Mouse (Mus musculus) limb, embryonic 12.5 days (tissue): ENCODE measurements at regions not wholly inside any gene's neighbourhood (a gene's known extent, or its start where the extent isn't known, plus 50 kb on each side); places are given as distances from the start of the nearest gene placed in this dataset.
A peak's percentile ranks its signal among the peaks of the same experiment; 100 is the strongest.

Experiments used
- ATAC-seq: fragments of 200-750 bp; cut with Nextera tagmentation; 2 replicates; pipeline ENCODE4 v1.8.0; 2017; ENCODE audit warnings: low read depth, moderate TSS enrichment; ENCODE audit not compliant: insufficient number of reproducible peaks, insufficient read depth, low FRiP score, low TSS enrichment
- H3K27ac ChIP-seq: fragments of 300-500 bp; sonication (generic); 2 replicates; pipeline ENCODE4 v1.5.1; 2016; ENCODE audit warnings: mild to moderate bottlenecking, moderate library complexity
- H3K27me3 ChIP-seq: fragments of 300-500 bp; sonication (generic); 2 replicates; pipeline ENCODE4 v1.6.1; 2016; ENCODE audit warnings: mild to moderate bottlenecking, moderate library complexity
- H3K36me3 ChIP-seq: fragments of 300-500 bp; sonication (generic); 2 replicates; pipeline ENCODE4 v1.6.1; 2016; ENCODE audit warnings: mild to moderate bottlenecking, moderate library complexity
- H3K4me1 ChIP-seq: fragments of 300-500 bp; sonication (generic); replicated peaks from 2 replicates; pipeline ENCODE4 v1.6.1; 2016
- H3K4me2 ChIP-seq: fragments of 300-500 bp; sonication (generic); 2 replicates; pipeline ENCODE4 v1.6.1; 2016; ENCODE audit warnings: mild to moderate bottlenecking, moderate library complexity
- H3K4me3 ChIP-seq: fragments of 300-500 bp; sonication (generic); replicated peaks from 2 replicates; pipeline ENCODE4 v1.5.1; 2016; ENCODE audit warnings: mild to moderate bottlenecking
- H3K9ac ChIP-seq: fragments of 300-500 bp; sonication (generic); replicated peaks from 2 replicates; pipeline ENCODE4 v1.6.1; 2016; ENCODE audit warnings: mild to moderate bottlenecking, moderate library complexity
- H3K9me3 ChIP-seq: fragments of 300-500 bp; sonication (generic); 2 replicates; pipeline ENCODE4 v1.6.1; 2016; ENCODE audit warnings: mild to moderate bottlenecking, moderate library complexity
- WGBS: fragments of 180-500 bp; shearing (Covaris S2); methylation state at CpG from one replicate; pipeline ENCODE4 v1.1.7; 2016; 5-methylcytosine and 5-hydroxymethylcytosine counted together

DNA sequence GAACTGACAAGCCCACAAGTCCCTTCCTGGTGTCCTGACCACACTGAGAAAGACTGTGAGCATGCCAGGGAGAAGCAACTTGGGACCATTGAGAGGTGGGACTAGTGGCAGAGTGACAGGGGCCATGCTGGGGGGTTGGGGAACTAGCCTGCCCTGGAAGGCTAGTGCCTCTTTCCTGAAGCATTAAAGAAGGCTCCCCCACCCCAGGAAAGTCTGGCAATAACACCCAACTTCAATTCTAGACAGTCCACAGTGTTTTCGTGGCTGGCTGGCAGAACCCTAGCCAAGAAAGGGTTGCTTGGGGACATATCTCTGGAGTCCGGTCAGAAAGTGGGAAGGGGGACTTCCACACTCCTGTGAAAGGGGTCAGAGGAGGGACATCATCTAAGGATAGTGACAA lies 121.2 kb downstream of the Chic2 start:
- no peak overlapping the region for H3K4me3 ChIP-seq
- WGBS, result 72% methylated on average over 2 of the region's 2 CpGs
- no peaks in the 10 kb centered on the region for H3K36me3 ChIP-seq
- H3K27me3 ChIP-seq, result no peaks in the 10 kb centered on the region
- H3K9me3 ChIP-seq, result no peaks in the 10 kb centered on the region
- no peak overlapping the region for H3K4me2 ChIP-seq
- no peaks in the 10 kb centered on the region; the same call in 1 of the 2 replicates for H3K4me1 ChIP-seq
- H3K27ac ChIP-seq, result no peak overlapping the region
- no peak overlapping the region for H3K9ac ChIP-seq
- ATAC-seq, result no peak

DNA sequence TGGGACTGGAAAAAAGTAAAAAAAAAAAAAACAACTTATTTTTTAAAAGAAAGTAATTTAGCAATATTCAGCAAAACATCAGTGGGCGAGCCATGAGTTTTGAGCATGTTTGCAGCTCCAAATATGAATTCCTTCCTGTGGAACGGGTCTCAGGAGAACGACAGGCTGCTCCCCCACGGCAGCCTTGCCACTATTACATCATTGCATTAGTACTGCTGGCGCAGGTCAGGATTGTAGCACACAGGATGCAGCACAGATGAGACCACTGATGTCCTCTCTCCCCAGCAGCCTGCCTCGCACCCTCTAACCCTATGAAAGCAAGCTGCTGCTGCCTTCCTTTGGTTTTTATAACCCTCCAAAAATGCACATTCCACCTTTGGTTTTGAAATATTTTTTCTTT lies 121.7 kb downstream of the Chic2 start:
- 72% methylated on average over 6 of the region's 6 CpGs for WGBS
- H3K27me3 ChIP-seq, result no peaks in the 10 kb centered on the region
- H3K9ac ChIP-seq, result no peak overlapping the region
- no peaks in the 10 kb centered on the region for H3K36me3 ChIP-seq
- no peak overlapping the region for H3K4me3 ChIP-seq
- H3K27ac ChIP-seq, result no peak overlapping the region
- no peak for ATAC-seq
- H3K4me1 ChIP-seq, result no peaks in the 10 kb centered on the region; the same call in 1 of the 2 replicates
- H3K9me3 ChIP-seq, result no peaks in the 10 kb centered on the region
- no peak overlapping the region for H3K4me2 ChIP-seq

DNA sequence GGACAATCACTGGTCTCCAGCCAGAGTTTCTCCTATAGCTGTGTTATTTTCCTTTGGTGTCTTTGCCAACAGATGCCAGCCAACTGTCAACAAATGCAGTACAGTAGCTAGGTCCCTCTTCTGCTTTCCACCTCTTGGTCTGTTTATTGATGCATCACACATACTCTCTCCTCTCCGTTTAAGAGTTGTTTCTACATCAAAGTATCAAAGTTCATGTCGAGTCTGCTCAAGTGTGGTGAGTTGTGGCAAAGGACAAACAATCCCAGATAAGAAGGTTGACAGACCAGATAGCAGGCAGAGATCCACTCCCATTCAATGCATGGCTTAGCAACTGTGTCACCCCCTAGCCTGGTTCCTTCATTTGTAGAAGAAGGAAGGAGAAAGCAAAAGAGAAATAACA lies 123.6 kb downstream of the Chic2 start:
- no peak for ATAC-seq
- WGBS, result 20% methylated on average over 2 of the region's 2 CpGs
- no peak overlapping the region for H3K9ac ChIP-seq
- no peaks in the 10 kb centered on the region for H3K9me3 ChIP-seq
- no peak overlapping the region for H3K4me2 ChIP-seq
- H3K27ac ChIP-seq, result no peak overlapping the region
- H3K36me3 ChIP-seq, result no peaks in the 10 kb centered on the region
- no peak overlapping the region for H3K4me3 ChIP-seq
- H3K27me3 ChIP-seq, result no peaks in the 10 kb centered on the region
- H3K4me1 ChIP-seq, result no peaks in the 10 kb centered on the region; the same call in 1 of the 2 replicates

DNA sequence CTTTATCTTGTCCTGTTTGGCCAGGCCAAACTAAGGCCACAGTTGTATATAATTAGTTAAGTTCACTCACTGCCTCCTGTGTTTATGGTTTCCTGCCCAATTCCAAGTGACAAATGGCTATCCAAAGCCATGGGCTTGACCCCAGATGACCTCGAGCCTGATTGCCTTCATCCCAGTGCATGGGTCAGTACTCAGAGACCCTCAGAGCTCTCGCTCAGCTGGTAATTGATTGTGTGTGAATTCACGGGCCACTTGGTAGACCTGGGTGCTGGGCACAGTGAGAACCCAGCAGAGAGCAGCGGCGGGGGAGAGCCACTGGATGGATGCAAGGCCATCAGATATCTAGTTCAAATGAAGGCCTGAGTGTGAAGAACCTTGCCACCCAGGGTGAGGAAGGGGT lies 124.1 kb downstream of the Chic2 start:
- no peak overlapping the region for H3K27ac ChIP-seq
- H3K9ac ChIP-seq, result no peak overlapping the region
- ATAC-seq, result no peak
- no peaks in the 10 kb centered on the region for H3K27me3 ChIP-seq
- no peak overlapping the region for H3K4me2 ChIP-seq
- H3K36me3 ChIP-seq, result no peaks in the 10 kb centered on the region
- H3K4me1 ChIP-seq, result no peaks in the 10 kb centered on the region; the same call in 1 of the 2 replicates
- no peaks in the 10 kb centered on the region for H3K9me3 ChIP-seq
- 15% methylated on average over 5 of the region's 5 CpGs for WGBS
- no peak overlapping the region for H3K4me3 ChIP-seq

DNA sequence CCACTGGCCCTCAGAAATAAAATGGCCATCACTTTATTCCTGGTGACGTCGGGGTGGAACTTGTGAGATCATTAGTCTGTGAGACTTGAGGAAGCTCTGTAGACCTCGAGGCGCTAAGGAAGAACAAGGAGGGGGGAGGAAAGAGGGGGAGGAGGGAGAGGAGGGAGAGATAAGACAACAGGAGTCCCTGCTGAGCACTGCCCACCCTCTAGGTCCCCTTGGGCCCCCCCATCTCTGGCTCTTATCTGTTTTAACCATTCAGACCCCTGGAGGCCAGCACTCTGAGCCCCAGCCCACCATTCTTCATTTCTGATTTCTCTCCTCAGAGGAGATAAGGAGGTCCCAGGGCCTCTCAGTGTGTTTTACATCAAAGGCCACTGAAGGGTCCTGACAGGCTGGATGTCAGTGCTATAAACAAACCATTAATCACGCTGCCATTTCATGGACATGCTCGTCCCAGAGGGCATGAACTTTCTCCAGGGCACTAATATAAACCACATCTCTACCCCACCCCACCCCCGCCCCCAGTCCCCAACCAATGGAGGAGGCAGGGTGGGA lies 139.0 kb downstream of the Chic2 start:
- Histone ChIP-seq H3K4me1 (no peaks in the 10 kb centered on the region), H3K9me3 (peaks cover 6% of the 10 kb centered on the region), H3K36me3 (no peaks in the 10 kb centered on the region), H3K27me3 (no peaks in the 10 kb centered on the region), H3K9ac (no peak overlapping the region), H3K4me3 (no peak overlapping the region), H3K27ac (no peak overlapping the region), H3K4me2 (no peak overlapping the region)
- WGBS, result 7% methylated on average over 7 of the region's 7 CpGs
- no peak for ATAC-seq

DNA sequence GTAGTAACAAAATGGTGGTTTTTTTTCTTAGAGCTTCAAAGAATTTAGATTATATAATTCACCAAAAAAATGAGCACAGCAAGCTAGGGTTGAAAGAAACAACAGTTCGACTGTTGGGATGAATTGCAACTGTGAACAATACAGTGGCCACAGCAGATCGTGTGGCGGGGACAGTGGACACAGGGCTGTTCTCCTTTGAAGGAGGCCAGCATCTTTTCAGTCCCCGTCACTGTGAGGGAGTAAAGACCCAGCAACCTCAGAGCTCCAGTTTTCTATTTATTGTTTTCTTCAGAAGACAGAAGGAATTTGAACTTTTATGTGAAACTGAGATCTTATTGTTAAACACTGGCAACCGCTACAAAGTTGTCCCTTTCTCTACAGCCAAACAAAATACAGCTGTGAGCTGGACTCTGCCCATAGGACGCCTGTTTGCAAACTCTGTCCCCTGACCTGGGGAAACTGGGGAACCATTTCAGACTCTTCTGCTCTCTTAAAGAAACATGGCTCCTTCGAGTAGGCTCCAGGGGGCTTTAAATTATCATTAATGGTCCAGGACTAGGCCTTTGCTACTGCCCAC lies 139.6 kb downstream of the Chic2 start:
- no peak overlapping the region for H3K9ac ChIP-seq
- H3K27ac ChIP-seq, result no peak overlapping the region
- WGBS, result 34% methylated on average over 7 of the region's 7 CpGs
- H3K4me1 ChIP-seq, result no peaks in the 10 kb centered on the region
- peaks cover 6% of the 10 kb centered on the region for H3K9me3 ChIP-seq
- ATAC-seq, result no peak
- H3K4me3 ChIP-seq, result no peak overlapping the region
- H3K36me3 ChIP-seq, result no peaks in the 10 kb centered on the region
- H3K27me3 ChIP-seq, result no peaks in the 10 kb centered on the region
- H3K4me2 ChIP-seq, result no peak overlapping the region

DNA sequence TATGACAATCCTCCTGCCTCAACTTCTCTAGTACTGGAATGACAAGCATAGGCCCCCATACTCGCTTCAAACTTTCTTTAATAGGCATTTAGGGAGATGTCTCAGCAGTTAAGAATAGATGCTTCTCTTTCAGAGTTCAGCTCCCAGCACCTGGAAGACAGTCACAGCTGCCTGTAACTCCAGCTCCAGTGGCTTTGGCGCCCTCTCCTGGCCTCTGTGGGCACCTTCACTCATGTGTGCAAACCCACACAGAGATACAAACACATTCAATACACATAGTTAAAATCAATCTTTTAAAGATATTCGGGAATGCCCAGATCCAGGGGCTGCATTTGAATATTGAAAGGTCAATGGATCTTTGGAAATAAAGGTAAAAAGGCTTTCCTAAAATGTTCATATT lies 140.2 kb downstream of the Chic2 start:
- H3K4me2 ChIP-seq, result no peak overlapping the region
- H3K36me3 ChIP-seq, result no peaks in the 10 kb centered on the region
- H3K9ac ChIP-seq, result no peak overlapping the region
- no peak for ATAC-seq
- H3K27me3 ChIP-seq, result no peaks in the 10 kb centered on the region
- H3K9me3 ChIP-seq, result peaks cover 6% of the 10 kb centered on the region
- H3K27ac ChIP-seq, result no peak overlapping the region
- no peak overlapping the region for H3K4me3 ChIP-seq
- H3K4me1 ChIP-seq, result no peaks in the 10 kb centered on the region
- WGBS, result 68% methylated on average over 3 of the region's 3 CpGs

DNA sequence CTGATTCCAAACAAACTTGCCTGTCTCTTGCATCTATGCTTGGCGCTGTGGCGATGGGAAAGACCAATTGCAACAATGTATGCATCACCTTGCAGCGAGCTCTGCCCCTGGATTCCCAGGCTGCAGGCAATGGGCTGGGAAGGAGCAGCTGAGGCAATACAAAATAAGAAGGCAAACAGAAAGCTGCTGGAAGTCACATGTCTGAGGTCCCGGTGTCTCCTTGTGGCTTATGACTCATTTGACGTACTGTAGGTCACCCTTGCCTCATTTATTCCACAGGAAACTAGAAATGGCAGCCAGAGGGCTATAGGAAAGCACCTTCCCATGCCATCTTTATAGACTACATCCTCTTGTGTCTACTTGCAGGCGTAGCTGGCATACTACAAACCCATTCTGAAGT lies 140.9 kb downstream of the Chic2 start:
- Histone ChIP-seq H3K9ac (no peak overlapping the region), H3K4me3 (no peak overlapping the region), H3K27ac (no peak overlapping the region), H3K9me3 (peaks cover 6% of the 10 kb centered on the region), H3K27me3 (no peaks in the 10 kb centered on the region), H3K36me3 (no peaks in the 10 kb centered on the region), H3K4me1 (no peaks in the 10 kb centered on the region), H3K4me2 (no peak overlapping the region)
- no peak for ATAC-seq
- WGBS, result 96% methylated on average over 6 of the region's 6 CpGs

DNA sequence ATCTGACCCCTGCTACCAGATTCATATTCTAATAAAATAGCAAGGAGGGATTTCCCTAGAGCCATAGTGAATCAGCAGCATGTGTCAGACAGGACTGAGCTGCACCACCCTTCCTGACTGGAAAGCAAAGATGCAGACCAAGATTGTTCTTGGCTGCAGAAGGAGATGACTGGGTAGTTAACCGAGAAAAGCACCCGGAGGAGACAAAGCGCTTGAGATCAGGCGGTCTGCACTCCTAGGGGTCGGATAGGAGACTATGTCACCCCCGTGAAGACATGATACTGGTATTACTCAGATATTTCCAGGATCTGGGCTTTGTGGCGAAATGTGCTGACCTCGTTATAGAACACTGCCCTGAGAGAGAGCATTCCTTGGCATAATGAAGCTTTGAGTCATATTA lies 147.4 kb downstream of the Chic2 start:
- 82% methylated on average over 8 of the region's 8 CpGs for WGBS
- H3K4me1 ChIP-seq, result peaks cover 6% of the 10 kb centered on the region
- no peaks in the 10 kb centered on the region for H3K9me3 ChIP-seq
- no peak overlapping the region for H3K9ac ChIP-seq
- H3K4me2 ChIP-seq, result no peak overlapping the region
- no peaks in the 10 kb centered on the region for H3K27me3 ChIP-seq
- H3K4me3 ChIP-seq, result no peak overlapping the region
- ATAC-seq, result no peak
- H3K36me3 ChIP-seq, result no peaks in the 10 kb centered on the region
- no peak overlapping the region for H3K27ac ChIP-seq

DNA sequence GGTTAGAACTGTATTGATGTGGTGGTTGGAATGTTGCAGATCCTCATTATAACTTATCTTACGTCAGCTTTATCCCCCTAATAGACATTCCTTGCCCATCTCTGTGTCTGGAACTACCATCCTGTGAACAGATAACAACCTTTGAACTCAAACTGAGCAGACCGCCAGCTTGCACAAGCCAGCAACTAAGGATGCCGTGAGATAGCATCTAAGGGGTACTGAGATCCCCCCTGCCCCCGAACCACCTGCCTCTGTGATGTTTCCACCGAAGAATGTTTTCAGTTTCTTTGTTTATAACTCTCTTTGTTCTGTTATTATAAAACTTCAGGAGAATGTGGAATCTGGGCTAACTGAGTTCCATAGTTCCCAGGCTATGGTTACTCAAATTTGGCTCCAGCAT lies 151.3 kb downstream of the Chic2 start:
- 59% methylated on average over 5 of the region's 5 CpGs for WGBS
- Histone ChIP-seq H3K9ac (no peak overlapping the region), H3K27me3 (no peaks in the 10 kb centered on the region), H3K4me2 (no peak overlapping the region), H3K4me3 (no peak overlapping the region), H3K36me3 (no peaks in the 10 kb centered on the region), H3K9me3 (no peaks in the 10 kb centered on the region), H3K27ac (no peak overlapping the region), H3K4me1 (peaks cover 19% of the 10 kb centered on the region)
- no peak for ATAC-seq

DNA sequence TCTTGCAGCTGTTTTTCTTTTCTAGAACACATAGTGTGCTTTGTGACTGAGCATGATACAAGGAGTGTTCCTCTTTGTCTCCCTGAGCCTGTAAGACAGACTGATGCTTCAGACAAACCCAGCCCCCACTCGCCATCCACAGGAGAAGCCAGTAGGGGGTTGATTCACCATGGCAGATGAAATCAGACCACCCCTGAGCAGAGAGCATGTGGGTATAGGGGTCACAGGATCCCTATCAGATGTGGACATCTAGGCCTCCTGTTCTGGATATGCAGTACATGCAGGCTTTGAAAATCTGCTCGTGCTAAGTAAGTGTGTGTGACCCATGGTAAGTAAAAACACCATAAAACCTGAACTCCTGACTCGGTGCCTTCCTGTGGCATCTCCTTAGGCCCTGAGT lies 153.0 kb downstream of the Chic2 start:
- WGBS, result 26% methylated on average over 3 of the region's 3 CpGs
- ATAC-seq, result no peak
- no peaks in the 10 kb centered on the region for H3K36me3 ChIP-seq

DNA sequence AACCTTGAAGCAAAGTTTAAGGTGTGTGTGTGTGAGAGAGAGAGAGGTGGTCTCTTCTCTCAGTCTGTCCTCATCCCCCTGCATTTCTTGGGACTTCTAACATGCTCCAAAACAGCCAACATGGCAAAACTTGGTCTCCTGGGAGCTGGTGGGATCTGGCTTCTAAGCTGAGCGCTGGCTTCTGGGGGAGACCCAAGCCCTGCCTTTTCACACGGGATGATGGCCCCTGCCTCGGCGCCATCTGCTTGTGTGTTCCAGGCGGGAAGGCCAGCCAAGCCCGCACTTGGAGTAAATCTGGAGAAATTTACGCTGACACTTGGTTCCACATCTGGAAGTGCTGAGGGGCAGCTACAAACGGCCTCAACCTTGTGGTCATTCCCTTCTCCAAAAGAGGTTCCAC lies 155.6 kb downstream of the Chic2 start:
- WGBS, result 35% methylated on average over 8 of the region's 8 CpGs
- Histone ChIP-seq H3K27ac (peak overlapping the region; percentile 35; the same call in 1 of the 2 replicates), H3K36me3 (no peaks in the 10 kb centered on the region), H3K27me3 (no peaks in the 10 kb centered on the region), H3K4me3 (no peak overlapping the region), H3K9me3 (0 out of 2 replicates have a peak, but pooled peaks cover 7% of the 10 kb centered on the region), H3K4me1 (peaks cover 15% of the 10 kb centered on the region), H3K9ac (no peak overlapping the region), H3K4me2 (no peak overlapping the region)
- no peak for ATAC-seq

More for the DNA sequence above, 153.0 kb downstream of the Chic2 start:
- Histone ChIP-seq H3K9me3 (no peaks in the 10 kb centered on the region), H3K9ac (no peak overlapping the region), H3K4me3 (no peak overlapping the region), H3K4me1 (peaks cover 15% of the 10 kb centered on the region), H3K27me3 (no peaks in the 10 kb centered on the region), H3K4me2 (no peak overlapping the region), H3K27ac (no peak overlapping the region)
